Mouse (Mus musculus): Measurements from ENCODE around the gene Cnpy2. TPM values are rescaled to one million over a fixed set of nuclear protein-coding genes. Genes with fewer than 3 reads are reported as not detected.
A peak's percentile ranks its signal among the peaks of the same experiment; 100 is the strongest.

Cnpy2 gene
- total and polyA plus RNA-seq, 2 experiments from 2014 or later, result 40.3 to 164 TPM

GRCm38 (mm10) chr10:128367899-128368401 lies 45.7 kb downstream of the Cnpy2 start:
- Histone ChIP-seq H3K27ac (ENCODE audit: low read depth, low read length) (peak overlapping the region; percentile 96), H3K27me3 (ENCODE audit: insufficient read depth, low read length) (no peaks in the 10 kb centered on the region), H3K9ac (replicated peaks; ENCODE audit: low read length, poor library complexity, severe bottlenecking) (peak overlapping the region; percentile 77), H3K4me1 (ENCODE audit: insufficient read depth, low read length) (no peaks in the 10 kb centered on the region), H3K4me2 (ENCODE audit: low read depth, low read length, poor library complexity, severe bottlenecking) (peak overlapping the region; percentile 91), H3K9me3 (ENCODE audit: low read length) (no peaks in the 10 kb centered on the region), H3K36me3 (ENCODE audit: insufficient read depth, low read length) (peaks cover 8% of the 10 kb centered on the region), H3K4me3 (ENCODE audit: low read depth, low read length) (peak overlapping the region; percentile 68)
- 13% methylated on average over 19 of the region's 19 CpGs for WGBS
- ATAC-seq (ENCODE audit: low FRiP score), result no peak
- no peak for TF ChIP-seq CTCF (IDR thresholded peaks at IDR 0.05)
- DNase-seq (ENCODE audit: low spot score), result no peak

GRCm38 (mm10) chr10:128368402-128369217 lies 46.4 kb downstream of the Cnpy2 start, which contains the start of gene Coq10a:
Coq10a (minus strand) TSS chr10:128368997.
- Histone ChIP-seq H3K27ac (ENCODE audit: low read depth, low read length) (peak within 1 kb of the TSS; percentile 96), H3K4me3 (ENCODE audit: low read depth, low read length) (peak within 1 kb of the TSS; percentile 68), H3K36me3 (ENCODE audit: insufficient read depth, low read length) (0 out of 2 replicates have a peak, but pooled peaks cover 1% of the 10 kb centered on the region), H3K4me2 (ENCODE audit: low read depth, low read length, poor library complexity, severe bottlenecking) (peak within 1 kb of the TSS; percentile 91), H3K9me3 (ENCODE audit: low read length) (no peaks in the 10 kb centered on the region), H3K27me3 (ENCODE audit: insufficient read depth, low read length) (no peaks in the 10 kb centered on the region), H3K4me1 (ENCODE audit: insufficient read depth, low read length) (no peaks in the 10 kb centered on the region), H3K9ac (replicated peaks; ENCODE audit: low read length, poor library complexity, severe bottlenecking) (peak within 1 kb of the TSS; percentile 77)
- TF ChIP-seq CTCF (IDR thresholded peaks at IDR 0.05), result no peak
- WGBS, result under 1% methylated on average over 60 of the region's 87 CpGs
- ATAC-seq (ENCODE audit: low FRiP score) (peak; percentile 94), DNase-seq (ENCODE audit: low spot score) (peak; percentile 97)

- Histone ChIP-seq H3K27ac (ENCODE audit: low read depth, low read length) (peak overlapping the region; percentile 96), H3K4me1 (ENCODE audit: insufficient read depth, low read length) (no peaks in the 10 kb centered on the region), H3K4me2 (ENCODE audit: low read depth, low read length, poor library complexity, severe bottlenecking) (peak overlapping the region; percentile 91), H3K36me3 (ENCODE audit: insufficient read depth, low read length) (no peaks in the 10 kb centered on the region), H3K9me3 (ENCODE audit: low read length) (no peaks in the 10 kb centered on the region), H3K4me3 (ENCODE audit: low read depth, low read length) (peak overlapping the region; percentile 68), H3K27me3 (ENCODE audit: insufficient read depth, low read length) (no peaks in the 10 kb centered on the region), H3K9ac (replicated peaks; ENCODE audit: low read length, poor library complexity, severe bottlenecking) (peak overlapping the region; percentile 77)
- no peak for DNase-seq (ENCODE audit: low spot score)
- ATAC-seq (ENCODE audit: low FRiP score), result no peak
- WGBS, result 2% methylated on average over 9 of the region's 9 CpGs
- TF ChIP-seq CTCF (IDR thresholded peaks at IDR 0.05), result no peak
Measured at GRCm38 (mm10) chr10:128369218-128369543, 46.9 kb downstream of the Cnpy2 start.

GRCm38 (mm10) chr10:128369599-128369998 lies 47.3 kb downstream of the Cnpy2 start:
- Histone ChIP-seq H3K4me3 (ENCODE audit: low read depth, low read length) (peak overlapping the region; percentile 68), H3K36me3 (ENCODE audit: insufficient read depth, low read length) (no peaks in the 10 kb centered on the region), H3K9me3 (ENCODE audit: low read length) (no peaks in the 10 kb centered on the region), H3K27me3 (ENCODE audit: insufficient read depth, low read length) (no peaks in the 10 kb centered on the region), H3K27ac (ENCODE audit: low read depth, low read length) (peak overlapping the region; percentile 96), H3K9ac (replicated peaks; ENCODE audit: low read length, poor library complexity, severe bottlenecking) (peak overlapping the region; percentile 77), H3K4me2 (ENCODE audit: low read depth, low read length, poor library complexity, severe bottlenecking) (peak overlapping the region; percentile 91), H3K4me1 (ENCODE audit: insufficient read depth, low read length) (no peaks in the 10 kb centered on the region)
- 77% methylated on average over 6 of the region's 6 CpGs for WGBS
- DNase-seq (ENCODE audit: low spot score) (no peak), ATAC-seq (ENCODE audit: low FRiP score) (no peak)
- no peak for TF ChIP-seq CTCF (IDR thresholded peaks at IDR 0.05)

- Histone ChIP-seq H3K27ac (ENCODE audit: low read depth, low read length) (peak overlapping the region; percentile 96; the same call in 1 of the 2 replicates), H3K4me1 (ENCODE audit: insufficient read depth, low read length) (no peaks in the 10 kb centered on the region), H3K4me3 (ENCODE audit: low read depth, low read length) (no peak overlapping the region), H3K9ac (replicated peaks; ENCODE audit: low read length, poor library complexity, severe bottlenecking) (no peak overlapping the region), H3K27me3 (ENCODE audit: insufficient read depth, low read length) (no peaks in the 10 kb centered on the region), H3K9me3 (ENCODE audit: low read length) (no peaks in the 10 kb centered on the region), H3K36me3 (ENCODE audit: insufficient read depth, low read length) (no peaks in the 10 kb centered on the region), H3K4me2 (ENCODE audit: low read depth, low read length, poor library complexity, severe bottlenecking) (no peak overlapping the region)
- TF ChIP-seq CTCF (IDR thresholded peaks at IDR 0.05), result no peak
- no peak for ATAC-seq (ENCODE audit: low FRiP score)
- no peak for DNase-seq (ENCODE audit: low spot score)
- WGBS, result 51% methylated on average over 5 of the region's 6 CpGs
Measured at GRCm38 (mm10) chr10:128370021-128370420, 47.8 kb downstream of the Cnpy2 start.

GRCm38 (mm10) chr10:128370601-128371000 lies 48.3 kb downstream of the Cnpy2 start:
- DNase-seq (ENCODE audit: low spot score), result no peak
- no peak overlapping the region for H3K4me3 ChIP-seq (ENCODE audit: low read depth, low read length)
- H3K4me1 ChIP-seq (ENCODE audit: insufficient read depth, low read length), result no peaks in the 10 kb centered on the region
- no peak overlapping the region for H3K4me2 ChIP-seq (ENCODE audit: low read depth, low read length, poor library complexity, severe bottlenecking)
- no peaks in the 10 kb centered on the region for H3K9me3 ChIP-seq (ENCODE audit: low read length)
- H3K9ac ChIP-seq (replicated peaks; ENCODE audit: low read length, poor library complexity, severe bottlenecking), result no peak overlapping the region
- H3K27me3 ChIP-seq (ENCODE audit: insufficient read depth, low read length), result no peaks in the 10 kb centered on the region
- WGBS, result 53% methylated on average over 4 of the region's 4 CpGs
- no peak overlapping the region for H3K27ac ChIP-seq (ENCODE audit: low read depth, low read length)
- no peak for ATAC-seq (ENCODE audit: low FRiP score)
- TF ChIP-seq CTCF (IDR thresholded peaks at IDR 0.05), result no peak
- H3K36me3 ChIP-seq (ENCODE audit: insufficient read depth, low read length), result no peaks in the 10 kb centered on the region

Data from midbrain, postnatal 0 days (tissue).